Mouse (Mus musculus) liver, embryonic 14.5 days (tissue): ENCODE data around the gene Slc29a1.

ENCODE experiments used
- CTCF ChIP-seq: IDR thresholded peaks from 2 replicates; pipeline ENCODE4 v1.5.1; 2016; ENCODE audit warnings: antibody characterized with exemption, low read depth, control low read depth
- EP300 ChIP-seq: IDR thresholded peaks from 2 replicates; pipeline ENCODE4 v1.6.1; 2016; ENCODE audit warnings: antibody characterized with exemption, low read depth

- no peak for TF ChIP-seq CTCF
- TF ChIP-seq EP300: no peak
Measured at GRCm38 (mm10) chr17:45542705-45543104, 56.7 kb downstream of the Slc29a1 start.
